Mouse (Mus musculus) adrenal gland, adult 8-10 months (tissue): ENCODE measurements around the gene Csk. TPM values are rescaled to one million over a fixed set of nuclear protein-coding genes. Genes with fewer than 3 reads are reported as not detected.

Source experiments
- DNase-seq: peaks from one replicate; pipeline ENCODE4 v3.0.0; 2022
- total RNA-seq, 4 experiments: library from RNA; stranded (reverse); gene quantifications; 2 replicates each; pipeline ENCODE4 v1.2.4; 2022

Csk gene
- total RNA-seq, 4 experiments from 2014 or later: 78.2 to 121 (median 82.4) TPM

- DNase-seq: no peak
Observed at GRCm38 (mm10) chr9:57600620-57601352, 52.6 kb downstream of the Csk start.

GRCm38 (mm10) chr9:57598851-57599563 lies 54.4 kb downstream of the Csk start:
- no peak for DNase-seq

GRCm38 (mm10) chr9:57597929-57598382 lies 55.5 kb downstream of the Csk start:
- DNase-seq: no peak

- no peak for DNase-seq
Observed at GRCm38 (mm10) chr9:57597265-57597664, 56.2 kb downstream of the Csk start.

GRCm38 (mm10) chr9:57594174-57594509 lies 59.3 kb downstream of the Csk start:
- DNase-seq: no peak

GRCm38 (mm10) chr9:57593454-57594173 lies 59.8 kb downstream of the Csk start:
- DNase-seq: no peak

- no peak for DNase-seq
Observed at GRCm38 (mm10) chr9:57590726-57591125, 62.7 kb downstream of the Csk start.

GRCm38 (mm10) chr9:57589224-57590126 lies 64.0 kb downstream of the Csk start, which contains the start of gene Ulk3:
Gene Ulk3 (plus strand): TSS chr9:57589452.
- peak; percentile 72 for DNase-seq

- DNase-seq: no peak
Observed at GRCm38 (mm10) chr9:57584991-57585390, 68.4 kb downstream of the Csk start.

GRCm38 (mm10) chr9:57577144-57577849 lies 76.1 kb downstream of the Csk start:
- no peak for DNase-seq

Other genes starting within 250 kb of the Csk start
- 10 to 100 TPM; 20.8 to 35.1 (median 25.2) TPM for gene Ppcdc, start 213.5 kb downstream of the Csk start, total RNA-seq
- 10 to 100 TPM; 12.4 to 30.5 (median 21.9) TPM for gene Scamp5, start 185.6 kb downstream of the Csk start, total RNA-seq
- gene Rpp25, start 149.6 kb downstream of the Csk start, total RNA-seq: 1 to 10 TPM; 3.8 to 9.1 (median 5.3) TPM
- 100 to 1,000 TPM; 236 to 400 (median 335) TPM for gene Cox5a, start 132.4 kb downstream of the Csk start, total RNA-seq
- 10 to 100 TPM; 25.5 to 34.9 (median 31.0) TPM for gene Fam219b, start 116.1 kb downstream of the Csk start, total RNA-seq
- 10 to 100 TPM; 35.5 to 66.3 (median 46.1) TPM for gene Mpi, start 100.9 kb downstream of the Csk start, total RNA-seq
- gene Scamp2, start 92.7 kb downstream of the Csk start, total RNA-seq: 10 to 100 TPM; 62.3 to 78.5 (median 71.9) TPM
- 10 to 100 TPM; 10.8 to 33.3 (median 19.5) TPM for gene Ulk3, start 64.2 kb downstream of the Csk start, total RNA-seq
- gene Cplx3, start 47.4 kb downstream of the Csk start, total RNA-seq: not detected
- gene Lman1l, start 32.9 kb downstream of the Csk start, total RNA-seq: not detected
- under 1 TPM in 2 of 4 experiments, not detected in 2; 0.19 to 0.49 TPM for gene Cyp1a2, start 30.1 kb upstream of the Csk start, total RNA-seq
- under 1 TPM in 2 of 4 experiments, not detected in 2; 0.11 to 0.49 TPM for gene Cyp1a1, start 34.3 kb upstream of the Csk start, total RNA-seq
- 10 to 100 TPM; 10.4 to 11.4 (median 10.8) TPM for gene Edc3, start 54.9 kb upstream of the Csk start, total RNA-seq
- gene Clk3, start 112.2 kb upstream of the Csk start, total RNA-seq: 10 to 100 TPM; 75.3 to 83.3 (median 78.5) TPM
- 1 to 10 TPM; 4.6 to 9.8 (median 8.4) TPM for gene Arid3b, start 183.2 kb upstream of the Csk start, total RNA-seq